Mouse (Mus musculus): Measurements from ENCODE around the gene Il34.

The Il34 gene

DNA sequence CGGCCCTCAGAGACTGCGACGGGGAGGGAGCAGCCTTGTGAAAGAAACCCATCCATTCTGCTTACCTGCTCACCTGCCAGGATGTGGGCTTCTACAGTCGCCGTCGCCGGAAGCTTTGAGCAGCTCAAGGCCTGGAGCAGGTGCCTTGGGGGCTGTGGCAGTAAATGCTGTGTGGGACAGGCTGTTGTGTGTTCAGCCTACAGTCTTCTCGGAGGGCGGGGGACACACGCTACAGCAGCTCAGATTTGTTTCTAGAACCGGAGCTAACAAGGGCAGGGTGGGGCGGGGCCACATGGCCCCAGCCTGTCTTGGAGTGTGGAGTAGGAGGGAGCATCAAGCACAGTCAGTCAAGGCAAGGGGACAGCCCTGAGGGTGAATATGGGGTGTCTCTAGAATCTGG, at the start of gene Il34:
Gene Il34 (minus strand): TSS at position 256 of the 400 bp plus-strand sequence.
- DNase-seq (ENCODE audit: low spot score in 2 of 2), result no peak

DNA sequence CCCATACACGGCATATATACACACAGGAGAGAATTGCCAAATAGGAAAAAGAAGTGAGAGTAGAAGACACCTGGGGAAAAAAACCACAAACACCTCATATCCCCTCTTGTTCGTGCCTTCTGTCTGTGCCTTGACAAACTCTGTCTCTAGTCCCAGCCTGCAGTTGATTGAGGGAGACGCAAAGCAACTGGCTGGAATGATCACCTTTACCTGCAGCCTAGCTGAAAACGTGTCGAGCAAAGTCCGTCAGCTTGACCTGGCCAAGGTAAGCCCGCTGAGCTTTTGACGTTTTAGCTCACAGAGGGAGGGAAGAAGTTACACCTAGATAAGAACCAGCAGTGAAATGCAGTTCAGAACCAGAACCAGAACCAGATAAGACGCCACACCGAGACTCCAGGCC, 45.5 kb upstream of the Il34 start:
- no peak for DNase-seq (ENCODE audit: low spot score in 2 of 2)

DNA sequence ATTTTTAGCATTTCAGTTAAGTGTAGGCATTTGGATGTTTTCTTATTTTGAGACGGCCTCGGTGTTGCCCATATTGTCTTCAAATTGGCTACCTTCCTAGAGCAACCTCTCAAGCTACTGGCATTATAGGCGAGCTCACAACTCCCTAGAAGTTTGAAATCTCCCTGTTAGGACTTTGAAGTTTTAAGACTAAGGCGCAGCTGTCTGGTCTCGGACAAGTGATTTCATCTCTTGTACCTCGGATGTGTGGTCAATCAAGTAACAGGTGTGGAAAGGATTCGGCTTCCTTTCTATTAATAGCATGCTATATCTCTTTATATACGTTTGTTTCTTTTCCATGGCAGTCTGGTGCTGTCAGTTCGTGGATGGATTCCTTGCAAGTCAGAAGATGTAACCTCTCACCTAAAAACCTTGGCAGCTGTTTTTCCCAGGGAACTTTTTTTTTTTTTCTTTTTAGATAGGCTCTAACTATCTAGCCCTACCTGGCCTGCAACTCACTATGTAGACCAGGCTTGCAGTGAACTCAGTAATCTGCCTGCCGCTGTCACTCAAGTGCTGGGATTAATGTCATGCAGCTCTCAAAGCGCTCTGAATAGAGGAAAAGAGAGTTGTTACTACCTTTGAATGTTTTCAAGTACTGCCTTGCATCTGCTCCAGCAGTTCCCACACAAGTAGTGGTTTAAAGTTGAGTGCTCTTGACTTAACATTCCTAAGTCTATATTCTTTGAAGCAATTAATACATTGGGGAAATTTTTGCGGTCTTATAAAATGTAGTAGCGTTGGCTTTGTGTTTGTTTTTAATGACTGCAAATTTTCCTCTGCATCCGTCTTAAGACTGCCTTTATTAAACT, 42.1 kb upstream of the Il34 start:
- DNase-seq (ENCODE audit: low spot score in 2 of 2), result no peak

DNA sequence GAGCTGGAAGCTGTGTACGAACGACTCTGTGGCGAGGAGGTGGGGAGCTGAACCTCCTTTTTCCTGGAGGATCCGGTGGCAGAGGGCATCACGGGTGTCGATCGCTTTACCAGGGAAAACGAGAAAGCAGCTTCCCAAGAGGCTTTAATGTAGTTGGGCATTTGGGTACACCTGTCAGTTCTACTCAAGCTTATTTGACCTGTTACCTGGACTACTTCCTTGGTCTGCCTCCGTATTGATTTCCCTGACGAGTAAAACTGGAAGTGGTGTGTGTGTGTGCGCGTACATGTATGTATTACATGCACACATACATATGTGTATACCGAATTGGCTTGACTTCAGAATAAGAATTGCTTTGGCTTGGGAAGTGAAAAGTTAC, 41.4 kb upstream of the Il34 start:
- DNase-seq (ENCODE audit: low spot score in 2 of 2), result no peak

DNA sequence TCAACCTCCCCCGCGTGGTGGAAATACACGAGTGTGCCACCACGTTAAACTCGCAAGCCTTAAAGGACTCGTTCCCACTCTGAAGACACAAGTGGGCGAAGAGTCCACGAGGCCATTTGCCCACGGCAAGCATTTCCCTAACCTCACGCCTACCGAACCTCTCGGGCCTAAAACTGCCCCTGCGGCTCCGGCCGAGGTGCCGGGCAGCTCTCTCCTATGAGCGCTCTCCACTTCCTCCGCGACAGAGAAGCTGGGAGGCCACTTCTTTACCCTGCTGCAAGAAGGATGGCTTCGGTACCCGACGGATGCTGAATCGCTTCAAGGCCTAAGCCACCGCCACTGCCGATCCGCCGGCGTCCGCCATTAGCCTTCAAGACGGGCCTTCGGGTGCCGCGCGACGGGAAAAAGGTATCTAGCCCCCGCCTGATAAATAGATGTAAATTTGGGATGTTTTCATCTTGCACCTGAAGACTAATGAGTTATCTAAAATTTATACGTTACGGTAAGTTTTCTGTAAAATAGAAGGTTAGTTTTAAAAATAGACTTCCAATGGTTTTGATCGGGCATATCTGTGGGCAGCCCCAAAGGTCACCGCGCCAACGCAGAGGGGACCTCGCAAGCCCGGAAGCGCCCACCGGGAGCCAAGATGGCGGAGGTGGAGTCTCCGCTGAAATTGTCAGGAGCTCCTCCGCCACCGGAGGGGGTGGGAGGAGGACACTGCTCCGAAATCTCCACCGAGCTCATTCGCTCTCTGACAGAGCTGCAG, 40.9 kb upstream of the Il34 start, which contains the start of the genes Cog4 and Sf3b3:
Gene Cog4 (plus strand): TSS at position 196 of the 766 bp plus-strand sequence.
Gene Sf3b3 (minus strand): TSS at position 383 of the 766 bp plus-strand sequence.
- peak; percentile 84 to 92 for DNase-seq (ENCODE audit: low spot score in 2 of 2)

DNA sequence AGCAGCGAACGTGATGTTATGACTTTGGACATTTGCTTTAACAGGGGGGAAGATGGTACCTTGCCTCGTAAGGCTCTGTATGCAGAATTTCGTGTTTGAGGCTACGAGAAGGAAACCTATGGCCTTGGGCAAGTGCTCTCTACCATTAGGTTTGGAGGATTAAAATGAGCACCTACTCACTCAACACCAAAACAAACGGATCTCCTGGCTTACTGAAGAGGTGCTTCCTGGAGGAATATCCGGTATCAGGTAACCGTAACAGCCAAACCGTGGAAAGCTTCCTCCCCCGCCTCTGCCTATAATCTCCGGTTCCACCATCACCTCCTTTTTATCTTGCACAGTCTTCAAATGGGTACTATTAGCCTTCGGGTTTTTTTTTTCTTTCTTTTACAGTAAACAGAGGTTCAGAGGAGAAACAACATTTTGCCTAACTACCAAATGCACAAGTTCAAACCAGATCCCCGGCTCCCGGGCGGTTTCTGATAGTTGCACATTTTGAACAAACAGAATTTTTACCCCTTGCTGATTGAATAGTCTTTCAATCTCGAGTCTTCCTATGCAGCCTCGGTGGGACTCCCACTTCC, 40.2 kb upstream of the Il34 start:
- DNase-seq (ENCODE audit: low spot score in 2 of 2), result no peak

DNA sequence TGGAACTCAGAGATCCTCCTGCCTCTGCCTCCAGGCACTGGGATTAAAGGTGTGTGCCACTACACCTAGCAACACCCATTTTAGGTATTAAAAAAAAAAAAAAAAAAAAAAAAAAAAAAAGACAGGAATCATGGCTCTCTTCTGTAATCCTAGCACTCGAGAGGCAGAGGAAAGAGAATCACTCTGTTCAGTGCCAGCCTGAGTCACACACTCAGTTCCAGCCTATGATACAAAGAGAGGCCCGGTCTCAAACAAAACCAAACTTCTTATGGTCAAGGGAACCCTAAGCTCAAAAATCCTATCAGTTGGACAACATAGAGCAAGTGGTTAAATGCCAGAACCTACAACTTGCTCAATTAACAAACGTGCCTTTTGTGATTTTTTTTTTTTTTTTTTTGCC, 39.2 kb upstream of the Il34 start:
- DNase-seq (ENCODE audit: low spot score in 2 of 2), result no peak

DNA sequence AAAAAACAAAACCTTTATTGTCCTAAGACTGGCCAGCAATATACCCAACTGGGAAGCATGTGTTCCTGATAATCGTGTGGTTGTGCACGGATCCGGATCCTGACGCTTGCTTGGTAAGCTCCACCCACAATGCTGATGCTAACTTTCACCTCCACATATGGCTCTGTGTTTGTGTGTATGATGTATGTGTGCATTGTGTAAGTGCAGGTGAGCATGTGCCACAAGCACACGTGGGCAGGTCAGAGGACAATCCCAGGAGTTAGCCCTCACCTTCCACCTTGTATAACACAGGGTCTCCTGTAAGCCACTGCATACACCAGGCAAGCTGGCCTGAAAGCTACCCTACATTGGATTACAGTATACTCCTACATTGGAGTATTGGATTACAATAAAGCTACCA, 37.5 kb upstream of the Il34 start:
- no peak for DNase-seq (ENCODE audit: low spot score in 2 of 2)

DNA sequence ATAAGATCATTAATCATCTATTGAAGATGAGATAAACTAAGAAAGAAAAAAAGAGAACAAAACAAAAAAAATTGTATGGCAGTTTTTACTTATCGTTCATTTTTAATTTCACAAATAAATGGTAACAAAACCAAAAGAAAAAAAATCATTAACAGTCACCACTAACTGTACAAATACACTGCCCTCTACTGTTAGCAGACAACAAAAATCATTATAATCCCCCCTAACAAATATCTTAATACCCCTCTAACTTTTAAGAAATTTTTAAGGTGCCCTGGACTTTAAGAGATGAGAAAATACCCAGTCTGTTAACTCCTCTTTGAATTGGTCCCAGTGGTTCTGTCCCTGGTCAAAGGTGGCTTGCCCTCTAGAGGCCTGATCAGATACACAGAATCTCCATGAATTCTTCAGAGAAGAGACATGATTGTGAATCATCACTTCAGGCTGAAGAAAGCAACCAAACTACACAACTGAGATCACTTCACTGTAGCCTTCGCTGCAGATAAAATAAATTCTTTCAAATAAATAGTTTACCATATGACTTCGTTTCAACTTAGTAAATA, 36.4 kb upstream of the Il34 start:
- no peak for DNase-seq (ENCODE audit: low spot score in 2 of 2)

DNA sequence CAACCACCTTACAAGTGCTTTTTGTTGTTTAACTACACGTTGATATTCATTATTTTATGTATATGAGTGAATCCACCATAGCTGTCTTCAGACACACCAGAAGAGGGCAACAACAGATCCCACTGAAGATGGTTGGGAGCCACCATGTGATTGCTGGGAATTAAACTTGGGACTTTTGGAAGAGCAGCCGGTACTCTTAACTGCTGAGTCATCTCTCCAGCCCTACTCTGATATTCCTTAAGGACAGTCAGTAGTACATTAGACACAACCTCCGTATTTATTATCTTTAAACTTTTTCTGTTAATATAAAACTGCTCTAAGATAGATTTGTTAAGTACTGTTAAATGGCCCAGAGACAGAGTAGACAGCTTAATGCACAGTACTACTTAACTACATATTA, 26.2 kb upstream of the Il34 start:
- no peak for DNase-seq (ENCODE audit: low spot score in 2 of 2)

DNA sequence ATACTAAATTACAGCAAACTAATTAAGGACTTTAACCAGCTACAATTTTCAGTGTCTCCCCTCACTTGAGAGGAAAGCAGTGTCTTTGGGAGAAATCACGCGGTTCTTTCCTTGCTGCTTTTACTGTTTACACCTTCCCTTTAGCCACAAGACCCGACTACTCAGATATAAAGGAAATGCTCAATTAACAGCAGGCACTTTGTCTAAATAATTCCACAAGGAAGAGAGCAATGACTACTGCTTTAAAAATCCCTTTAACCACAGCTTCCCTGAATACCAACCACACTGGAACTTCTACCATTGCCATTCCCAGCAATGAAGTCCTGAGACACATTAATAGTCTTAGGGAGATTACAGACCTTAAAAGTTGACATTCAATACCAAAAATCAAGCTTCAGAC, 22.8 kb upstream of the Il34 start:
- no peak for DNase-seq (ENCODE audit: low spot score in 2 of 2)

DNA sequence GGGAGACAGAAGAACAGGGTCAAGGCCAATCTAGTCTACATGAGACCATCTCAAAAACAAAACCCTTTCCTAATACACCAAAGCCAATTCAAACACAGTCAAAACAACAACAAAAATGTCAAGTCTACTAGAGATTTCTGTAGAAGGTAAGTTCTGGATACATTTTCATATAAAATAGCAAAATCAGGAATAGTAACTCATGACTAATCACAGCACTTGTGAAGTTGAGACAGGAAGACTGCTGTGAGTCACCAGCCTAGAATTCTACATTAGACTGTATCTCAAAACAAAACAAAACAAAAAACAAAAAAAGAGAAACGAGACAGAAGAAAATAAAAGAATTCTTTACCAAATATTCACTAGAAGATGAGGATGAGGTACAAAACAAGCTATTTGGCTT, 19.1 kb upstream of the Il34 start:
- DNase-seq (ENCODE audit: low spot score in 2 of 2), result no peak

DNA sequence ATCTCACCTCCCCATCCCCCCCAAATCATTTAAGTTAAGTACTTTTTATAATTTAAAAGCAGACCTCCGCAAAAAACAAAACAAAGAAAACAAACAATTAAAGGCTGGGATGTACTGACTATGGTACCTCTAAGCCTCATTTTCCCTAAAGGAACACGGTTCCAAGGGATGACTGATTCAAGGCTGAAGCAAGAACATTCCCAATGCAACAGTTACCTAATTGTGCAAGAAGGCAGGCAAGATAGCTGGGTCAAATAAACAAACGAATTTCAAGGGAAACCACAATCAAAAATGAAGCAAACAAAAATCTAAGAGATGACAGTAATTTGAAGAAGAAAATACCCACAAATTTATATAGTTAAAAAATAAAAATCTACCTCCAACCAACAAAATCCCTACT, 16.2 kb upstream of the Il34 start:
- no peak for DNase-seq (ENCODE audit: low spot score in 2 of 2)

DNA sequence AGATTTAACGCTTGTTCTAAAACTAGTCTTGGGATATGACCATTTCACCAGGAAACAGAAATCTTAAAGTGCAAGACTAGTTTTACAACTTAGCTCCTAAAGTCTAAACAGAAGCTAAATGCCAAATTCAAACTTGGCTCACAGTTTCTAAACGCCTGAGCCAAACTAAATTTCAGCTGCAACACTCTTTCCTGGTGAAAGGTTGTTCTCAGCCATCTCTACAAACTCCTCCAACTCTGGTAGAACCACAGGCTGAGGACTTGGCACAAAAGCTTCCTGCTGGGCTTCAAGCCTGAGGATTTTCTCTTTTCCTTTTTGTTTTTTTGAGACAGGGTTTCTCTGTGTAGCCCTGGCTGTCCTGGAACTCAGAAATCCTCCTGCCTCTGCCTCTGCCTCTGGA, 14.5 kb upstream of the Il34 start:
- no peak for DNase-seq (ENCODE audit: low spot score in 2 of 2)

DNA sequence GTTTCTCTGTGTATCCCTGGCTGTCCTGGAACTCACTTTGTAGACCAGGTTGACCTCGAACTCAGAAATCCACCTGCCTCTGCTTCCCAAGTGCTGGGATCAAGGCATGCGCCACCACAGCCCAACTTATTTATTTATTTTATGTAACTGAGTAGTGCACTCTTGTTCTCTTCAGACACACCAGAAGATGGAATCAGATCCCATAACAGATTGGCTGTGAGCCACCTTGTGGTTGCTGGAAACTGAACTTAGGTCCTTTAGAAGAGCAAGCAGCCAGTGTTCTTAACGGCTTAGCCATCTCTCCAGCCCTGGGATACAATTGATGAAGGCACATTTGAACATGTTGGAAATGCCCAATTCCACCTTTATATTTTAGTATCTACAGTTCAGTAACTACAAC, 12.9 kb upstream of the Il34 start:
- DNase-seq (ENCODE audit: low spot score in 2 of 2), result no peak

DNA sequence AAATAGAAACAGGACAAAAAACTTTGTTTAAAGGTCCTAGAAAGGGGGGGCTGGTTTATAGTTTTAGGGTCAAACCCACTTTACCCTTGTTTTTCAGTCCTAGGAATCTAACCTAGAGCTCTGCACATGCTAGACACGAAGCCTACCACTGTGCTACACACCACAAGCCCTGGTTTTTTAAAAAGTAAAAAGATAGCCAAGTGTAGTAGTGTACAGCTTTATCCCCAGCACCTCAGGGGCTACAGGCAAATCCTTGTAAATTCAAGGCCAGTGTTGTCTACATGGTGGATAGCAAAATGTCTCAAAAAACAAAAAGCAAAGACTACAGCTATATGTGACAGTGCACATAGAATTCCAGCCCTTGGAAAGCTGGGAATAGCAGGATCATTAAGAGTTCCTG, 11.3 kb upstream of the Il34 start:
- no peak for DNase-seq (ENCODE audit: low spot score in 2 of 2)

DNA sequence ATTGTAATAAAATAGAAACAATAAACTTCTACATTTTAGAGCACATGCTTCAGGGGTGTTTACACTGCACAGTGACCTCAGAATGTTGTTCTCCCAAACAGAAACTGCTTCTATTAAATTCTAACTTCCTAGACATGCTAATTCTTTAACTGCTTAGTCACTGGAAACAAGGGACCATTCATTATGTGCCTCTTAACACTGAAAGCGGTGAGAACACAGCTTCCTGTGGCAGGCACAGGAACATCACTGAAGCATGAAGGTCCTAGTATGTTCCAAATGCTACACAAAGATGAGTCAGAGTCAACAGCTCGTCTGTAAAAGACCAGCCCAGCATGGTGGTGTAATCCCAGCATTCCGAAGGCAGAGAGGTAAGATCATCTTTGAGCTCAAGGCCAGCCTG, 9.6 kb upstream of the Il34 start:
- DNase-seq (ENCODE audit: low spot score in 2 of 2), result no peak

DNA sequence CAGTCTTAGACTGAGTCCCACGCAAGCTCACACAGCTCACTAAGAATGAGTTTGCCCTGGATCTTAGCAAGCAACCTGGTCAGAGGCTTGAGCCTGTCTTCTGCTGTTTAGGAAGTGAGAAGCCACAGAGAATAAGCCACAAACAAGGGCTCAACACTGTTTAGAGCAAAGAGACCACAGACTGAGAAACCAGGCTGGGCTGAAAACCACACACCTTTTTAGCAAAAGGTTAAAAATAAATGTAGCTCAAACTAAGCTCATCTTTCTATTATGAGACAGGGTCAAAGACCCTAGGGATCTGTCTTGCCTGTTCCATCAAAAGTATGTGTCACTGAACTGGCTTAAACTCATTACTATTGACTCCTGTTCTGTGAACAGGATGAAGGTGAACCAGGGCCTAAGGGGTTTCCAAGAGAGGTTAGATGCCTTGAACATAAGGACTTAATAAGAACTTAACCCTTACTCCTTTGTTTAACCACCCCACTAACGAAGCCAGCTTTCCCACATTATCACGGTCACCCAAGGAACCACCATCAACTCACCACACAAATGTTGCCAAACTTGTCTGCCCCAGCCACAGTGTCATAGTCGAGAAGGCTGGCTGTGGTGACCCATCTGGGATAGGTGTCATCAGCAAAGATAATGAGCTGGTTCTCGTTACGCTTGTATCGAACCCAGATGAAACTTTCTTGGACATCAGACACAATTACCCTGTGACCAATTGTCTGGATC, 7.5 kb upstream of the Il34 start:
- DNase-seq (ENCODE audit: low spot score in 2 of 2), result no peak

DNA sequence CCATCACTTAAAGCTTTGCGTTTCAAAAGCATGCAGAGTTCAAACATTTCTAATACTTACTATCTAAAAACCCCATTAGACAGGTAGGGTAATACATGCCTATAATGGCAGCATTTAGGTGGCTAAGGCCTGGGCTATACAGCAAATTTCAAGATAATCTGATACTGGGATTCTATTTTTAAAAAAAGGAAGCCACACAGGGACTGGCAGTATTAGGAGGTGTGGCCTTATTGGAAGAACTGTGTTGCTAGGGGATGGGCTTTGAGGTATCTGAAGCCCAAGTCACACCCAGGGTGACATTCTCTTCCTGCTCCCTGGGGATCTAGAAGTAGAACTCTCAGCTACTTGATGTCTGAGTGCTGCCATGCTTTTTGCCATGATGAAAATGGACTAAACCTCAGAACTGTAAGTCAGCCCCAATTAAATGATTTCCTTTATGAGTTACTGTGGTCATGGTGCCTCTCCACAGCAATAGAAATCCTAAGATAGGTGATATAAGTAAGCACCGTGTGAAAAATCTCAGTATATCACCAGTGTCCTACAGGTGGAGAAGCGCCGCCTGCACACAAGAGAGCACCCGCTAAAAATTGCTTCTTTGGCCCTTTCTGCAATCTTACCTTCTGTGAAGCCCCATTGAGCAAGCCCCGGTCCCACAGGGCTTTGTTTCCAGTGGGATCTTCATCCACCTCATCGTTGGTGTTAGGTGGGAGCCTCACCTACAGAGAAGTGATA, 6.8 kb upstream of the Il34 start:
- DNase-seq (ENCODE audit: low spot score in 2 of 2), result no peak

DNA sequence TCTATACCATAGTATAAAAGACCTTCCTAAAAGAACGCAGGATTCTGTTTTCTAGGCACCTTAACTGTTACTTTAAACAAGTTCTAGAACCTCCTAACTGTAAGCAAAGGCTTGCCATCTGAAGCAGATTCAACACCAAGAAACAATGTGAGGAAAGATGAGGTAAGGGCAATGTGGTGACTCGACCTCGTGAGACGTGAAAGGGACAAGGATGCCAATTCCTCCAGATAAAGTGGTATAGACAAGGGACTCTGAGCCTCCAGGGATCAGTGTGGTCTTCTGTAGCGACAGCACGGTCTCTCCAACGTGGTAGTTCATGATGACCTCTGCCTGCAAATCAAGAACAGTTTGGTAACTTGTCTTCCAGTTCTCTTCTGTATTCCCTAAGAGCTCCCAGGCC, 6.1 kb upstream of the Il34 start:
- no peak for DNase-seq (ENCODE audit: low spot score in 2 of 2)

DNA sequence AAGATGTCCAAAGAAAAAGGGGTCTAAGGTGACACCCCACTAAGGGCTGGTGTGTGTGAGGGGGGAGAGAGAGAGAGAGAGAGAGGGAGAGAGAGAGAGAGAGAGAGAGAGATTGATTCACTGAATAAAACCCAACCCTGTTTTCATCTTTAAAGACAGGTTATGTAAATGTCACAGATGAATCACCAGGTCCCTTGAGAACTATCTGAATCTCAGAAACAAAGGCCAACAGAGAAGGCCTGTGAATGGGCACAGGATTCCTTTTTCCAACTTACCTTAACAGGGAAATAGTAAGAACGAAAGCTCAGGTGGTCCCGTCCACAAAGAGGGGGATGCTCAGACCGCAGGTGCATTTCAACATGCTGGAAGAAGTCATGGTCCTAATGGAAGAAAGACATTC, 5.4 kb upstream of the Il34 start:
- no peak for DNase-seq (ENCODE audit: low spot score in 2 of 2)

All from heart, adult 9 months (tissue).